Mouse (Mus musculus): ENCODE measurements around the gene Nfkbil1. TPM values are rescaled to one million over a fixed set of nuclear protein-coding genes. Genes with fewer than 3 reads are reported as not detected.

The Nfkbil1 gene
- polyA plus RNA-seq, 1 experiment from 2014 or later: 11.8 TPM

DNA sequence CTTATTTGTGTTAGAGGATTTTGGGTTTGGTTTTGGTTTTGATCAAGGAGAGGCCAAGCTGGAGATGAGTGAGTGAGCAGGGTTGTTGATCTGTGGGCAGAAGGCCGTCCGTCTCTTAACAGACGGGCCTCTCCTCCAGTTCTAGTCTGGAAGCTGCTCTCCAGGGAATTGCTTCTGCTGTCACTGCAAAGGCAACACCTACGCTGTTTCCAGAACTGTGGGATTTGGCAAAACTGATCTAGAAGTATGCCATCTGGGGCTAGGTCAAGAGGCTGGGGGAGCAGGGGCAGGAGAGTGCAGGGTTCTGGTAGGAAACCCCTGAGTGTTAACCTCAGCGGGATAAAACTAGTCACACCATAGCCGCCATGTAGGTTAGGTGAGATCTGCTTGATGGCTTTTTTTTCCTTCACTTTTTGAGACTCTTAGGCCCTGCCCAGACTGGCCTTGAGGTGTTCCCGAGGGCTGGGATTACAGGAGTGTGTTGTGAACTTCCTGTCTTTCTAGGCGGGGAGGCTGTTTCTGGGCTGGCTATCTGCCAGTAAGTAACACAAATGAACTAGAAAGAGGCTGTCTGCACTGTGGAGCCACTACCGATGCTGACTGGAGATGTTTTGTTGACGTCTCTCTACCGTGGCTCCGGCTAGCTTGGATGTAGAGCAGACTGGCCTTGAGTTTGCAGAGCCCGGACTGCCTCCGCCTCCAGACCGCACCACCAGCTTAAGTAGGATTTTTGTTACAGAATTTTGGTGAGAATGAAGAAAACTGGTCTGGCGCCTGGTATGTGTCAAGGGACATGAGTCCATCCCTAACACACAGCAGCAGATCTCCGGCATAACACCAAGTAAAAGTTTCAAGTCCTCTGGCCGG is 2.2 kb downstream of the Nfkbil1 start, which contains the start of gene Atp6v1g2:
TSS of gene Atp6v1g2 (plus strand) at position 547 of the 867 bp plus-strand sequence.
- WGBS: 52% methylated on average over 18 of the region's 18 CpGs

DNA sequence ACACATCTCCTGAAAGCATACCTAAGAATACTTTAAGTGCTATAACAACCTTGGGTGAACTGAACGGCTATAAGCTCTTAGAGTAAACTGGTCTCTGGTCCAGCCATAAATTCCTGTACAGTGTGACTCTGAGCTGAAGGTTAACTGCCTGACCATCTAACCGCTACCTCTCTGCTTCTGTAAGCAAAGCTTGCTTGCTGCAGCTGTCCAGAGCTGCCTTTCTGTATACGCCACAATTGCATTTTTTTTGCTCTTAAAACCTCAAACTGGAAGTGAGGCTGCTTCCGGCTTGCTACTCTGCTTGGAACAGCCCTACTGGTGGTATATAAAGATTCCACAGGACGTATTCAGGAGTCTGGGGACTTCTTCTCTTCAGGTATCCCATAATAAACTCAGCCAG is 2.9 kb downstream of the Nfkbil1 start:
- Histone ChIP-seq H3K4me3 (replicated peaks) (no peak overlapping the region), H3K9ac (no peak overlapping the region), H3K9me3 (replicated peaks) (no peaks in the 10 kb centered on the region), H3K27me3 (no peaks in the 10 kb centered on the region), H3K4me1 (peaks cover 42% of the 10 kb centered on the region), H3K4me2 (replicated peaks) (no peak overlapping the region), H3K27ac (replicated peaks) (peak overlapping the region; percentile 95), H3K36me3 (peaks cover 34% of the 10 kb centered on the region)
- ATAC-seq (ENCODE audit: insufficient number of reproducible peaks, low FRiP score, low TSS enrichment, low read depth): no peak
- 76% methylated on average over 5 of the region's 5 CpGs for WGBS

More for the DNA sequence above, 2.2 kb downstream of the Nfkbil1 start, which contains the start of gene Atp6v1g2:
- peak within 1 kb of the TSS; percentile 86 for H3K4me2 ChIP-seq (replicated peaks)
- H3K4me1 ChIP-seq: peaks cover 42% of the 10 kb centered on the region
- ATAC-seq (ENCODE audit: insufficient number of reproducible peaks, low FRiP score, low TSS enrichment, low read depth): no peak
- H3K9ac ChIP-seq: peak within 1 kb of the TSS; percentile 76; the same call in 1 of the 2 replicates
- peak within 1 kb of the TSS; percentile 57 for H3K4me3 ChIP-seq (replicated peaks)
- H3K36me3 ChIP-seq: peaks cover 30% of the 10 kb centered on the region
- H3K27ac ChIP-seq (replicated peaks): peak within 1 kb of the TSS; percentile 95
- no peaks in the 10 kb centered on the region for H3K9me3 ChIP-seq (replicated peaks)
- H3K27me3 ChIP-seq: no peaks in the 10 kb centered on the region

DNA sequence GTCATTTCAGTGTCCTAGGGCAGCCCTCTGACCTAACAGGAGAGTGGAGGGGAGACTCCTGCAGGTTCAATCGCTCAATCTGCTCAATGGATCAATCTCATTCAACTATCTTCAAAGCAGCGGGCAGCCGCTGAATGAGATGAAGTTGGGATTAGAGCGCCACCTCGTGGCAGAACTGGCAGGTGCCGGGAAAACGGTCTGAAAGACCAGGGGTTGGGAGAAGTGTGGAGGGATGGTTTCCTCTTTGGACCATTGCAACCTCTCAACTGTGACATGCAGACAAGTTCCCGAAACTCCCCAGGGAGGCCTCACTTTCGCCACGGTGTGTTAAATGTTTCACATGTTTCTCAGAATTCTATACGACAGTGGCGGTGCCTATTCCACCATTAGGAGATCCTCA is 3.5 kb downstream of the Nfkbil1 start:
- H3K9me3 ChIP-seq (replicated peaks): no peaks in the 10 kb centered on the region
- no peak overlapping the region for H3K27ac ChIP-seq (replicated peaks)
- H3K36me3 ChIP-seq: peaks cover 37% of the 10 kb centered on the region
- H3K4me2 ChIP-seq (replicated peaks): no peak overlapping the region; the same call in 1 of the 2 replicates
- no peak overlapping the region; the same call in 1 of the 2 replicates for H3K9ac ChIP-seq
- WGBS: 11% methylated on average over 12 of the region's 12 CpGs
- ATAC-seq (ENCODE audit: insufficient number of reproducible peaks, low FRiP score, low TSS enrichment, low read depth): no peak
- no peaks in the 10 kb centered on the region for H3K27me3 ChIP-seq
- H3K4me1 ChIP-seq: peaks cover 42% of the 10 kb centered on the region
- no peak overlapping the region for H3K4me3 ChIP-seq (replicated peaks)

DNA sequence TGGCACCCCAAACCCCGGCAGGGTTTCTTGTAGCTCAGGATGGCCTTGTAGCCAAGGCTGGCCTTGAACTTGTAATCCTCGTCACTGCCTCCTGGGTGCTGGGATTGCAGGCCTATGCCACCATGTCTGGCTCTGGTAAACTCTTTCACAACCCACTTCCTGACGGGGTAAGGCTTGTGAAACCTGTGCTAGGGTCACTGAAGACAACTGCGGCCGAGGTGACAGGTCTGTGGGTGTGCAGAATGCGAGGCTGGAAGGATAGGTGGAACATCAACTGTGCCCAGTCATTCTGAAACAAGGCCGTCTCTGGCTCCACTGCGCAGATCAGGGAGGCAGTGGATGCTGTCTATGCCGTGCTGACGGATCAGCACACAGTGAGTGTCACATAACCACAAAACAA is 4.6 kb downstream of the Nfkbil1 start:
- Histone ChIP-seq H3K36me3 (peaks cover 40% of the 10 kb centered on the region), H3K4me1 (peaks cover 35% of the 10 kb centered on the region), H3K4me3 (replicated peaks) (no peak overlapping the region), H3K27ac (replicated peaks) (no peak overlapping the region), H3K27me3 (no peaks in the 10 kb centered on the region), H3K9ac (peak overlapping the region; percentile 21; the same call in 1 of the 2 replicates), H3K9me3 (replicated peaks) (no peaks in the 10 kb centered on the region), H3K4me2 (replicated peaks) (no peak overlapping the region)
- ATAC-seq (ENCODE audit: insufficient number of reproducible peaks, low FRiP score, low TSS enrichment, low read depth): no peak
- 93% methylated on average over 10 of the region's 10 CpGs for WGBS

DNA sequence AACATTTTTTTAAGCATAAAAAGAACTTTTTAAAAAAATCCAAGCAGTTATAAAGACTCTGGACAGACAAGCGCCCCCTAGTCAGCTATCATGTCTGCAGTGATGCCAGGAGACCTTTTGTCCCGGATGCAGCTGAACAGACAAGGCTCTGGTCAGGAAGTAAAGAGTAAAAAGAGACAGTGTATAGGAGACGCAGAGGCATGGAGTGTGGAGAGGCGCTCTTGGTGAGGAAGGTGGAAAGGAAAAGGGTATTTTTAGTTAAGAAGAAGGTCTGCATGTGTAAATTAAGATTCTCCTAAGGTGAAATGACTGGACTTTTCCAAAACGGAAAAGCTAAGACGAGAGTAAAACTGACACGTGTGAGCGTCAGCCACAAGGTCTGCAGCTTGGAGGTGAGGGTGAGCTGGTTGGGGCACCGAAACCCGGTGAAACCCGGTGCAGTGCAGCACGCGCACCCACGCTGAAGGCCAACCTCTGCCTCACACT is 9.0 kb downstream of the Nfkbil1 start:
- Histone ChIP-seq H3K4me1 (peaks cover under 1% of the 10 kb centered on the region; the same call in 1 of the 2 replicates), H3K27ac (replicated peaks) (no peak overlapping the region), H3K4me2 (replicated peaks) (no peak overlapping the region), H3K9ac (no peak overlapping the region), H3K9me3 (replicated peaks) (no peaks in the 10 kb centered on the region), H3K4me3 (replicated peaks) (no peak overlapping the region), H3K36me3 (peaks cover 54% of the 10 kb centered on the region), H3K27me3 (no peaks in the 10 kb centered on the region)
- 83% methylated on average over 14 of the region's 14 CpGs for WGBS
- no peak for ATAC-seq (ENCODE audit: insufficient number of reproducible peaks, low FRiP score, low TSS enrichment, low read depth)

DNA sequence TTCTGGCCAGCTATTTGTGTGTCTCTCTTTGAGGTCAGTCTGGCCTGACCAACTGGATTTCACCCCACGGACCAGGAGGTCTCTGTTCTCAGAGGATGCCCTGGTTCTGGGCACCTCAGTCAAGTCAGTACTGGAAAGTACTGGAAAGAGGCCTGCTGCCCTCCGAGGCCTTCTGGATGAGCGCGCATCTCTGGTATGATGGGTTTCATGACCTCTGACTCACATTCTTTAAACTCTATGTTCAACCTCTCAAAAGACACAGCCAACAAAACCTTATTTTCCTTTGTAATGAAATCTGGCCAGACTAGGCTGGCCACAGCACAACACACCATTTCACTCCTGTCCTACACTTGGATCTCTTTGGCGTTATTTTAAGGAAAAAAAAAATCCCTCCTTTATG is 10.1 kb downstream of the Nfkbil1 start:
- H3K27me3 ChIP-seq: no peaks in the 10 kb centered on the region
- 86% methylated on average over 5 of the region's 5 CpGs for WGBS
- no peak for ATAC-seq (ENCODE audit: insufficient number of reproducible peaks, low FRiP score, low TSS enrichment, low read depth)
- peaks cover 49% of the 10 kb centered on the region for H3K36me3 ChIP-seq
- H3K4me1 ChIP-seq: peaks cover under 1% of the 10 kb centered on the region; the same call in 1 of the 2 replicates
- H3K4me3 ChIP-seq (replicated peaks): no peak overlapping the region
- H3K27ac ChIP-seq (replicated peaks): no peak overlapping the region
- H3K4me2 ChIP-seq (replicated peaks): no peak overlapping the region
- H3K9me3 ChIP-seq (replicated peaks): no peaks in the 10 kb centered on the region
- no peak overlapping the region for H3K9ac ChIP-seq

DNA sequence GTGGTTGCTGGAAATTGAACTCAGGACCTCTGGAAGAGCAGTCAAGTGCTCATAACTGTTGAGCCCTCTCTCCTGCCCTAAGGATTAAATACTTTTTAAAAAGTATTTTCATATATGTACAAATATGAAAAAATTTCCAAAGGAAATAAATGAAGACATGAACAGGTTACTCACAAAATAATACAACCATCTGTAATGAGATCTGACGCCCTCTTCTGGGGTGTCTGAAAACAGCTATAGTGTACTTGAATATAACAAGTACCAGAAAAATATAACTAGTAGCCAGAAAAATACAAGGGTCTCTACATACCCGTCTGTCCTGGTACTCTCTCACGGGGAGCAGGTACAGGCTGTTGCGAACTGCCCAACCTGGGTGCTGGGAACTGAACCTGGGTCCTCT is 11.0 kb downstream of the Nfkbil1 start:
- no peak overlapping the region for H3K9ac ChIP-seq
- peaks cover 51% of the 10 kb centered on the region for H3K36me3 ChIP-seq
- H3K4me2 ChIP-seq (replicated peaks): no peak overlapping the region
- no peak for ATAC-seq (ENCODE audit: insufficient number of reproducible peaks, low FRiP score, low TSS enrichment, low read depth)
- H3K4me3 ChIP-seq (replicated peaks): no peak overlapping the region
- no peak overlapping the region for H3K27ac ChIP-seq (replicated peaks)
- H3K9me3 ChIP-seq (replicated peaks): no peaks in the 10 kb centered on the region
- WGBS: 93% methylated on average over 4 of the region's 4 CpGs
- H3K4me1 ChIP-seq: peaks cover 6% of the 10 kb centered on the region; the same call in 1 of the 2 replicates
- no peaks in the 10 kb centered on the region for H3K27me3 ChIP-seq

DNA sequence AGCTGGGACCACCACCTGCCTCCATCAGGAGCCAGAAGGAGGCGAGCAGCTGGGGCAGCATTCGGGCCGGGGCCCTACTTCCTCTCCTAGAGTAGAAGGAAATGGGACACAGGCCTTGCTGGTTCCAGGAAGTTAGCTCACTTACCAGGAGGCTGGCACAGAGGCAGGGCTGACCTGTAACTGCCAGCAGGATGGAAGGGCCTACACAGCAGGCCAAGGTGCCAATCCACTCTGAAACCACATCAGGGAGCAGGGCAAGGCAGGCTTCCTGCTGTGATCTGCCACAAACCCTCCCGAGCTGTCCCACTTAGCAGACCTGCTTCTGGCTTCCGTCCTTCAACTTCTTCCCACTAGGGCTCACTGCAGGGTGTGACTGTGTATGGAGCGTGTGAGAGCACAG is 13.3 kb downstream of the Nfkbil1 start:
- H3K4me2 ChIP-seq (replicated peaks): no peak overlapping the region
- H3K9me3 ChIP-seq (replicated peaks): no peaks in the 10 kb centered on the region
- H3K27me3 ChIP-seq: no peaks in the 10 kb centered on the region
- 72% methylated on average over 6 of the region's 6 CpGs for WGBS
- H3K27ac ChIP-seq (replicated peaks): 0 out of 2 replicates have a peak overlapping the region, but pooled peaks have one; percentile 28
- no peak overlapping the region for H3K4me3 ChIP-seq (replicated peaks)
- ATAC-seq (ENCODE audit: insufficient number of reproducible peaks, low FRiP score, low TSS enrichment, low read depth): no peak
- peaks cover 35% of the 10 kb centered on the region for H3K36me3 ChIP-seq
- peaks cover 6% of the 10 kb centered on the region; the same call in 1 of the 2 replicates for H3K4me1 ChIP-seq
- H3K9ac ChIP-seq: 0 out of 2 replicates have a peak overlapping the region, but pooled peaks have one; percentile 15

DNA sequence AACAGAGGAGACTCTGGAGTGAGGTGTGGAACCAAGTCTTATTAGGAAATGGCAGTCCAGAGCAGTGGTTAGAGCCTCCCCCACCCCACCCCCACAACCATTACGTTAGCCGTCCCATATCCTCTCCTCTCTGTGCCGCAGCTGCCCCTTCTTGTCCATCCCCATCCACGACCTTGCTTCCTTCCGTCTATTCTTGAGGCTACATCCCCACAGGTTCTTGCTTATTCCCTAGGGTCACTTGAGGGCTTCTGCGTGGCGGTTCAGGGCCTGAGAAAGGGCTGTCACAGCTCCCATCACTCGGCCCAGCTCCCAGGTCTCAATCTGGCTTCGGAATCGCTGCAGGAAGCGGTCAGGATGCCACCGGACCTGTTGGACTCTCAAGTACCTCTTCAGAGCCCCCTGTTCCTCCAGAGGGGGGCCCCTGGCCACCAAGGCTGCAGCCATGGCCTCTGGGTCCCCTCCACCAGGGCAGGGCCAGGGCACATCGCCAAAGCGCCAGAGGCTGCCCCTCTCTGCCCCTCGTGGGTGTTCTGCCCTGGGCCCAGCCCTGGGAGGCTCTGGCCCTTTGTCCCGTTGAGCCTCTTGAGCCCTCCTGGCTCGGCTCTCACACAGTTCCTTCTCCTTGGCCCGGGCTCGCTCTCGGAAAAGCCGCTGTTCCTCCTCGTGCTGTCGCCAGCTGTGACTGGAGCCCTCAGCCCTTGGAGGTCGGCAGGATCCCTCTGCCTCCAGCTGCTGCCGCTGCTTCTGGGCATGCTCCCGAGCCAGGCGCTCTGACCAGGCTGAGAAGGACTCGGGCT is 15.2 kb downstream of the Nfkbil1 start, which contains the start of gene Gm16181:
TSS of gene Gm16181 (plus strand) at position 679 of the 797 bp plus-strand sequence.
- peak within 1 kb of the TSS; percentile 28; the same call in 1 of the 2 replicates for H3K27ac ChIP-seq (replicated peaks)
- no peaks in the 10 kb centered on the region for H3K9me3 ChIP-seq (replicated peaks)
- ATAC-seq (ENCODE audit: insufficient number of reproducible peaks, low FRiP score, low TSS enrichment, low read depth): no peak
- 73% methylated on average over 28 of the region's 28 CpGs for WGBS
- H3K27me3 ChIP-seq: no peaks in the 10 kb centered on the region
- H3K9ac ChIP-seq: 0 out of 2 replicates have a peak within 1 kb of the TSS, but pooled peaks have one; percentile 9
- H3K36me3 ChIP-seq: peaks cover 30% of the 10 kb centered on the region
- no peak within 1 kb of the TSS for H3K4me3 ChIP-seq (replicated peaks)
- no peak within 1 kb of the TSS for H3K4me2 ChIP-seq (replicated peaks)
- peaks cover 6% of the 10 kb centered on the region; the same call in 1 of the 2 replicates for H3K4me1 ChIP-seq

DNA sequence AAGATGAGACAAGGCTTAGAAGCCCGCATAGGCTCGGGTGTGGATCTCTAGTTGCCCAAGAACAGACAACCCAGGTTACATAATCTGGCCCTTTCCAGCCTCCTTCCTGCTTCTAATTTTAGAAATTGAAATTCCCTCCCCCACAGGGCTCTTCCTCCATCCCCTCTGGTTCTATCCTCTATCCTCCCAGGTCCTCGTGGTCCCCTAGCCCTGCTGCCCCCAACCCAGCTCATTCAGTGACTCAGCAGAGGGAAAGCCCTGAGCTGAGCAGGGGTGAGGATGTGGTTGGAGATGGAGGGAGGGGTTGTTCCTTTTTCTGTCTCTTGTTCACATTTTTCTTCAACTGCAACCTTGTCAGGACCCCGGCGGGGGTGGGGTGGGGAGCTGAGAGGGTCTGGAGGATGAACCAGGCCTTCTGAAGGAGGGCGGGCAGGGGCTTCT is 16.0 kb downstream of the Nfkbil1 start:
- Histone ChIP-seq H3K27ac (replicated peaks) (no peak overlapping the region), H3K9me3 (replicated peaks) (no peaks in the 10 kb centered on the region), H3K36me3 (peaks cover 25% of the 10 kb centered on the region), H3K4me2 (replicated peaks) (no peak overlapping the region), H3K4me3 (replicated peaks) (no peak overlapping the region), H3K27me3 (no peaks in the 10 kb centered on the region), H3K9ac (no peak overlapping the region), H3K4me1 (peaks cover 7% of the 10 kb centered on the region; the same call in 1 of the 2 replicates)
- ATAC-seq (ENCODE audit: insufficient number of reproducible peaks, low FRiP score, low TSS enrichment, low read depth): no peak
- 73% methylated on average over 6 of the region's 6 CpGs for WGBS
